Mouse (Mus musculus) midbrain, embryonic 13.5 days (tissue): ENCODE results near the gene Lhfpl4. TPM values are rescaled to one million over a fixed set of nuclear protein-coding genes. Genes with fewer than 3 reads are reported as not detected.

ENCODE experiments used
- ATAC-seq: fragments of 200-750 bp; cut with Nextera tagmentation; 2 replicates; pipeline ENCODE4 v1.8.0; 2017; ENCODE audit warnings: mild to moderate bottlenecking, moderate TSS enrichment, moderate library complexity
- H3K27ac ChIP-seq: fragments of 300-500 bp; sonication (generic); 2 replicates; pipeline ENCODE4 v1.5.1; 2015; ENCODE audit warnings: inconsistent platforms, mild to moderate bottlenecking, moderate library complexity
- H3K27me3 ChIP-seq: fragments of 300-500 bp; sonication (generic); 2 replicates; pipeline ENCODE4 v1.6.1; 2015; ENCODE audit warnings: mild to moderate bottlenecking, inconsistent platforms
- H3K36me3 ChIP-seq: fragments of 300-500 bp; sonication (generic); 2 replicates; pipeline ENCODE4 v1.6.1; 2015; ENCODE audit warnings: mild to moderate bottlenecking, inconsistent platforms
- H3K4me1 ChIP-seq: fragments of 300-500 bp; sonication (generic); replicated peaks from 2 replicates; pipeline ENCODE4 v1.6.1; 2015; ENCODE audit warnings: inconsistent platforms
- H3K4me2 ChIP-seq: fragments of 300-500 bp; sonication (generic); replicated peaks from 2 replicates; pipeline ENCODE4 v1.6.1; 2015; ENCODE audit warnings: moderate library complexity, mild to moderate bottlenecking, inconsistent platforms
- H3K4me3 ChIP-seq: fragments of 300-500 bp; sonication (generic); replicated peaks from 2 replicates; pipeline ENCODE4 v1.5.1; 2015; ENCODE audit warnings: mild to moderate bottlenecking, inconsistent platforms
- H3K9ac ChIP-seq: fragments of 300-500 bp; sonication (generic); replicated peaks from 2 replicates; pipeline ENCODE4 v1.6.1; 2015; ENCODE audit warnings: mild to moderate bottlenecking, inconsistent platforms
- H3K9me3 ChIP-seq: fragments of 300-500 bp; sonication (generic); 2 replicates; pipeline ENCODE4 v1.6.1; 2016; ENCODE audit warnings: mild to moderate bottlenecking, inconsistent platforms
- WGBS: fragments of 180-500 bp; shearing (Covaris S2); methylation state at CpG from one replicate; pipeline ENCODE4 v1.1.7; 2015; 5-methylcytosine and 5-hydroxymethylcytosine counted together
- polyA plus RNA-seq: library from polyadenylated mRNA; unstranded; fragments of >200 nt; fragmentation: Nextera tagmentation; extraction: Ambion mirVana; gene quantifications from 2 replicates; pipeline ENCODE4 v1.2.1, GENCODE M21; 2015

Gene Lhfpl4
- polyA plus RNA-seq, 1 experiment from 2014 or later = 55.5 TPM

GRCm38 (mm10) chr6:113166661-113167251 lies 28.4 kb downstream of the Lhfpl4 start:
- H3K9ac ChIP-seq = no peak overlapping the region
- 78% methylated on average over 17 of the region's 17 CpGs for WGBS
- peak overlapping the region; percentile 9; the same call in 1 of the 2 replicates for H3K27ac ChIP-seq
- no peak overlapping the region for H3K4me2 ChIP-seq
- no peaks in the 10 kb centered on the region for H3K9me3 ChIP-seq
- peak; percentile 34; the same call in 1 of the 2 replicates for ATAC-seq
- peaks cover 22% of the 10 kb centered on the region for H3K36me3 ChIP-seq
- H3K27me3 ChIP-seq = no peaks in the 10 kb centered on the region
- H3K4me1 ChIP-seq = peaks cover 4% of the 10 kb centered on the region; the same call in 1 of the 2 replicates
- no peak overlapping the region for H3K4me3 ChIP-seq

GRCm38 (mm10) chr6:113163513-113163912 lies 31.7 kb downstream of the Lhfpl4 start:
- no peak overlapping the region for H3K27ac ChIP-seq
- H3K36me3 ChIP-seq = peaks cover 12% of the 10 kb centered on the region
- no peaks in the 10 kb centered on the region for H3K9me3 ChIP-seq
- H3K4me3 ChIP-seq = no peak overlapping the region
- no peak for ATAC-seq
- H3K9ac ChIP-seq = no peak overlapping the region
- H3K4me1 ChIP-seq = peaks cover 4% of the 10 kb centered on the region; the same call in 1 of the 2 replicates
- H3K4me2 ChIP-seq = no peak overlapping the region
- H3K27me3 ChIP-seq = no peaks in the 10 kb centered on the region

- Histone ChIP-seq H3K9ac (no peak overlapping the region), H3K9me3 (no peaks in the 10 kb centered on the region), H3K27me3 (no peaks in the 10 kb centered on the region), H3K36me3 (peaks cover 25% of the 10 kb centered on the region), H3K4me2 (no peak overlapping the region), H3K27ac (no peak overlapping the region), H3K4me1 (peaks cover 4% of the 10 kb centered on the region; the same call in 1 of the 2 replicates), H3K4me3 (no peak overlapping the region)
- WGBS = 89% methylated on average over 1 of the region's 1 CpGs
- ATAC-seq = no peak
Observed at GRCm38 (mm10) chr6:113161982-113162381, 33.2 kb downstream of the Lhfpl4 start.

GRCm38 (mm10) chr6:113160106-113160505 lies 35.1 kb downstream of the Lhfpl4 start:
- Histone ChIP-seq H3K36me3 (peaks cover 38% of the 10 kb centered on the region), H3K9ac (no peak overlapping the region), H3K4me1 (no peaks in the 10 kb centered on the region), H3K27ac (no peak overlapping the region), H3K27me3 (no peaks in the 10 kb centered on the region), H3K9me3 (no peaks in the 10 kb centered on the region), H3K4me2 (no peak overlapping the region), H3K4me3 (no peak overlapping the region)
- no peak for ATAC-seq
- WGBS = 97% methylated on average over 10 of the region's 10 CpGs

- Histone ChIP-seq H3K9me3 (no peaks in the 10 kb centered on the region), H3K27ac (no peak overlapping the region), H3K4me1 (no peaks in the 10 kb centered on the region), H3K36me3 (peaks cover 71% of the 10 kb centered on the region), H3K4me2 (no peak overlapping the region), H3K9ac (no peak overlapping the region), H3K4me3 (no peak overlapping the region), H3K27me3 (no peaks in the 10 kb centered on the region)
- WGBS = 92% methylated on average over 4 of the region's 4 CpGs
- ATAC-seq = no peak
Observed at GRCm38 (mm10) chr6:113156064-113156463, 39.1 kb downstream of the Lhfpl4 start.

GRCm38 (mm10) chr6:113154886-113155285 lies 40.3 kb downstream of the Lhfpl4 start:
- H3K36me3 ChIP-seq = peaks cover 76% of the 10 kb centered on the region
- no peaks in the 10 kb centered on the region for H3K27me3 ChIP-seq
- no peak overlapping the region for H3K27ac ChIP-seq
- H3K4me1 ChIP-seq = no peaks in the 10 kb centered on the region
- H3K9me3 ChIP-seq = no peaks in the 10 kb centered on the region
- ATAC-seq = no peak
- no peak overlapping the region for H3K4me2 ChIP-seq
- H3K9ac ChIP-seq = no peak overlapping the region
- WGBS = 81% methylated on average over 6 of the region's 6 CpGs
- H3K4me3 ChIP-seq = no peak overlapping the region

- no peaks in the 10 kb centered on the region for H3K4me1 ChIP-seq
- 98% methylated on average over 8 of the region's 8 CpGs for WGBS
- H3K9ac ChIP-seq = no peak overlapping the region
- H3K27me3 ChIP-seq = no peaks in the 10 kb centered on the region
- no peak overlapping the region for H3K27ac ChIP-seq
- ATAC-seq = no peak
- no peak overlapping the region for H3K4me3 ChIP-seq
- H3K9me3 ChIP-seq = no peaks in the 10 kb centered on the region
- no peak overlapping the region for H3K4me2 ChIP-seq
- peaks cover 84% of the 10 kb centered on the region for H3K36me3 ChIP-seq
Observed at GRCm38 (mm10) chr6:113154071-113154470, 41.1 kb downstream of the Lhfpl4 start.

- H3K27me3 ChIP-seq = no peaks in the 10 kb centered on the region
- H3K9me3 ChIP-seq = no peaks in the 10 kb centered on the region
- no peaks in the 10 kb centered on the region for H3K4me1 ChIP-seq
- H3K27ac ChIP-seq = no peak overlapping the region
- H3K4me2 ChIP-seq = no peak overlapping the region
- ATAC-seq = no peak
- WGBS = 94% methylated on average over 4 of the region's 4 CpGs
- H3K9ac ChIP-seq = no peak overlapping the region
- no peak overlapping the region for H3K4me3 ChIP-seq
- peaks cover 79% of the 10 kb centered on the region for H3K36me3 ChIP-seq
Observed at GRCm38 (mm10) chr6:113145249-113145648, 49.9 kb downstream of the Lhfpl4 start.

- Histone ChIP-seq H3K27me3 (no peaks in the 10 kb centered on the region), H3K4me2 (no peak overlapping the region), H3K4me1 (no peaks in the 10 kb centered on the region), H3K27ac (no peak overlapping the region), H3K9ac (no peak overlapping the region), H3K4me3 (no peak overlapping the region), H3K36me3 (peaks cover 75% of the 10 kb centered on the region), H3K9me3 (no peaks in the 10 kb centered on the region)
- 98% methylated on average over 1 of the region's 1 CpGs for WGBS
- ATAC-seq = no peak
Observed at GRCm38 (mm10) chr6:113144764-113145163, 50.4 kb downstream of the Lhfpl4 start.

- H3K4me1 ChIP-seq = no peaks in the 10 kb centered on the region
- H3K36me3 ChIP-seq = peaks cover 72% of the 10 kb centered on the region
- no peak for ATAC-seq
- no peak overlapping the region for H3K4me2 ChIP-seq
- WGBS = 95% methylated on average over 1 of the region's 1 CpGs
- no peak overlapping the region for H3K27ac ChIP-seq
- H3K9me3 ChIP-seq = no peaks in the 10 kb centered on the region
- no peaks in the 10 kb centered on the region for H3K27me3 ChIP-seq
- no peak overlapping the region for H3K9ac ChIP-seq
- no peak overlapping the region for H3K4me3 ChIP-seq
Observed at GRCm38 (mm10) chr6:113141389-113142094, 53.6 kb downstream of the Lhfpl4 start.

GRCm38 (mm10) chr6:113133360-113133759 lies 61.8 kb downstream of the Lhfpl4 start:
- no peak for ATAC-seq
- Histone ChIP-seq H3K9ac (no peak overlapping the region), H3K9me3 (no peaks in the 10 kb centered on the region), H3K4me1 (no peaks in the 10 kb centered on the region), H3K4me3 (no peak overlapping the region), H3K4me2 (no peak overlapping the region), H3K36me3 (peaks cover 48% of the 10 kb centered on the region), H3K27ac (no peak overlapping the region), H3K27me3 (no peaks in the 10 kb centered on the region)
- 63% methylated on average over 2 of the region's 2 CpGs for WGBS

GRCm38 (mm10) chr6:113120806-113121205 lies 74.4 kb downstream of the Lhfpl4 start:
- Histone ChIP-seq H3K4me1 (no peaks in the 10 kb centered on the region), H3K9me3 (no peaks in the 10 kb centered on the region), H3K9ac (no peak overlapping the region), H3K36me3 (peaks cover 74% of the 10 kb centered on the region), H3K27me3 (no peaks in the 10 kb centered on the region), H3K4me2 (no peak overlapping the region), H3K4me3 (no peak overlapping the region), H3K27ac (no peak overlapping the region)
- ATAC-seq = no peak
- 94% methylated on average over 10 of the region's 10 CpGs for WGBS
